Mouse (Mus musculus) olfactory bulb, adult 2 months (tissue): ENCODE measurements at regions not wholly inside any gene's neighbourhood (a gene's known extent, or its start where the extent isn't known, plus 50 kb on each side); places are given as distances from the start of the nearest gene placed in this dataset.

Source experiments
- H3K27ac ChIP-seq: fragments of 200-500 bp; 2 replicates; pipeline ENCODE4 v1.5.1; 2012; ENCODE audit warnings: low read depth, low read length; ENCODE audit not compliant: insufficient read depth
- H3K4me1 ChIP-seq: fragments of 200-500 bp; 2 replicates; pipeline ENCODE4 v1.6.1; 2012; ENCODE audit warnings: low read length; ENCODE audit not compliant: control insufficient read depth, insufficient read depth
- H3K4me3 ChIP-seq: fragments of 200-500 bp; 2 replicates; pipeline ENCODE4 v1.5.1; 2012; ENCODE audit warnings: mild to moderate bottlenecking, low read depth, low read length, moderate library complexity; ENCODE audit not compliant: insufficient read depth
- CTCF ChIP-seq: fragments of 200-500 bp; IDR thresholded peaks from 2 replicates; pipeline ENCODE4 v1.5.1; 2012; ENCODE audit warnings: low read depth, mild to moderate bottlenecking, low read length, moderate library complexity; ENCODE audit not compliant: insufficient read depth
- POLR2A ChIP-seq: fragments of 200-500 bp; IDR thresholded peaks from 2 replicates; pipeline ENCODE4 v1.6.1; 2012; ENCODE audit warnings: mild to moderate bottlenecking, low read depth, low read length, moderate library complexity; ENCODE audit not compliant: insufficient read depth
- WGBS: fragments of 180-500 bp; shearing (Covaris S2); methylation state at CpG from one replicate; pipeline ENCODE4 v1.1.7; 2018; 5-methylcytosine and 5-hydroxymethylcytosine counted together

- 92% methylated on average over 4 of the region's 4 CpGs for WGBS
- no peak overlapping the region for H3K27ac ChIP-seq
- H3K4me3 ChIP-seq = no peak overlapping the region
- no peaks in the 10 kb centered on the region for H3K4me1 ChIP-seq
- TF ChIP-seq POLR2A = no peak
- TF ChIP-seq CTCF = no peak
These were observed 283.6 kb downstream of the Prdm2 start for GRCm38 (mm10) chr4:142929245-142929644.

DNA sequence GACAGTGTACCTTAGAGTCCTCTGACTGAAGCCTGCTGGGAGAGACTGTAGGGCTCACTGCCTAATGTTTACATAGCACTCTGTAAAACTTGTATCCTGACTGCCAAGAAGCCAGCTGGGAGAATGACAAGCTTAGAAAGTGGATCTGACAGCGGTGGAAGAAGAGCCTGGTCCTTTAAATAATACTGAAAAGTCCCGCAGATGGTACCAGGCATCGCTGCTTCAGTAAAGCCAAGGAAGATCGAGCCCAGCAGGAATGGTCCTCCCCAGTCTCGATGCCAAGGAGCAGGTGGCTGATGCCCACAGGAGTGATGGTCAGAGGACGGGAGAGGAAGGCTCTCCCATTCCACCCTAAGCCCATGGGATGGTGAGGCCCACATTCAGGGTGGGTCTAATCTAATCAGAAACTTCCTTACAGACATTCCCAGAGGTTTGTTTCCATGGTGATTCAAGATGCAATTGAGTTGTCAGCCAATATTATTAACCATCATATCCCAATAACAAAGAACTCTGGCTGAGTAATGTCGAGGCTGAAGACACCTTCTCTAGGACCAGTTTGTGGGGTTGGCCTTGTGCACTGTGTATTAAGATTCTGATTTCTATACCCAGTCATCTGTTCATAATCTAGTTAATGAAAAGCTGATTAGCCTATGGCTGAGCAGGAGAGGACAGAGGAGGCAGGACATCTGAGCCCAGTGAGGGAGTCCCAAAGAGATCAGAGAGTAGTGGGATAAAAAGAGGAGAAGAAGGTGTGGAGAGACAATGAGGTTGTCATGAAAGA is 285.3 kb downstream of the Prdm2 start:
- no peak overlapping the region for H3K4me3 ChIP-seq
- TF ChIP-seq CTCF = no peak
- TF ChIP-seq POLR2A = no peak
- 67% methylated on average over 7 of the region's 7 CpGs for WGBS

DNA sequence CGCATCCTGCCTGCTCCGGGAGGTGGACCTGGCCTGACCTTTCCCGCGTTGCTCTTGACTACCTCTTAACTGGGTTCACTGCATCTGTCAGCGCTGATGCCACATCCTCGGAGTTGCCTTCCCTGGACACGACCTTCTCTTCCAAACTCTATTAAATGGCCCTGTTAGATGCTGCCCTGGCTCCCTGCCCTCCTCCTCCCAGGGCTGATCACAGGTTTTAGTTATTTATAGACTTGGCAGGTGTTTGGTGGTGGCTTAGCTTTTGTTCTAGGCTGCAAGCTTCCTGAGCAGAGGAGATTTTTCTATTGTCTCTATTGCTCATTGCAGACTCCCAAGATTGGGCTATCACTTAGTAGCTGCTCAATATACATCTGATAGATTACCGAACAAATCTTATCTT is 287.7 kb downstream of the Prdm2 start:
- H3K4me1 ChIP-seq = no peaks in the 10 kb centered on the region
- TF ChIP-seq CTCF = no peak
- WGBS = 81% methylated on average over 8 of the region's 8 CpGs
- no peak overlapping the region for H3K4me3 ChIP-seq
- no peak overlapping the region for H3K27ac ChIP-seq

More for the DNA sequence above, 285.3 kb downstream of the Prdm2 start:
- Histone ChIP-seq H3K4me1 (no peaks in the 10 kb centered on the region), H3K27ac (no peak overlapping the region)

GRCm38 (mm10) chr4:142909355-142909947 is 303.3 kb downstream of the Prdm2 start:
- H3K27ac ChIP-seq = no peak overlapping the region
- TF ChIP-seq POLR2A = no peak
- no peak for TF ChIP-seq CTCF
- peaks cover 5% of the 10 kb centered on the region; the same call in 1 of the 2 replicates for H3K4me1 ChIP-seq
- peak overlapping the region; percentile 23 for H3K4me3 ChIP-seq
- 17% methylated on average over 17 of the region's 17 CpGs for WGBS

- H3K27ac ChIP-seq = no peak overlapping the region
- H3K4me3 ChIP-seq = no peak overlapping the region
- TF ChIP-seq POLR2A (no peak), CTCF (no peak)
- H3K4me1 ChIP-seq = peaks cover 5% of the 10 kb centered on the region; the same call in 1 of the 2 replicates
- WGBS = 56% methylated on average over 6 of the region's 6 CpGs
These were observed 304.0 kb downstream of the Prdm2 start for GRCm38 (mm10) chr4:142908782-142909181.

GRCm38 (mm10) chr4:142903356-142904032 is 309.3 kb downstream of the Prdm2 start:
- Histone ChIP-seq H3K4me3 (no peak overlapping the region), H3K4me1 (peaks cover 13% of the 10 kb centered on the region; the same call in 1 of the 2 replicates), H3K27ac (no peak overlapping the region)
- no peak for TF ChIP-seq CTCF
- no peak for TF ChIP-seq POLR2A
- 85% methylated on average over 9 of the region's 9 CpGs for WGBS

DNA sequence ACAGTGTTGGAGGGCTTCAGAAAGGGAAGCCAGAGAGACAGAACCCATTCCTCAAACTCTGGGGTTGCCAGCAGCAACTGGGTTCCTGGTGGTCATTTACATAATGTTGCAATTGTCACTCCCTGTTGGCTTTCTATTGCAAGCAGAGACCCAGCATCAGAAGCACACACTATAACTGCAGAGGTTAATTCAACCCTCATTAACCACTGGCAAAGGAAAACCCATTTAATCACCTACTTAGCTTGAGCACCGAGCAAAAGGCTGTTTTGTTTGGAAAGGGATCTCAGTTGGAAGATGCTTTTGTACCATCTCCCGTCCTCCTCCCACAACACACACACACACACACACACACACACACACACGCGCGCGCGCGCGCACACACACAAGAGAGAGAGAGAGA is 312.0 kb downstream of the Prdm2 start:
- Histone ChIP-seq H3K4me3 (no peak overlapping the region), H3K4me1 (peaks cover 13% of the 10 kb centered on the region; the same call in 1 of the 2 replicates), H3K27ac (no peak overlapping the region)
- WGBS = 34% methylated on average over 9 of the region's 9 CpGs
- no peak for TF ChIP-seq CTCF
- TF ChIP-seq POLR2A = no peak

- no peak overlapping the region for H3K27ac ChIP-seq
- TF ChIP-seq CTCF (no peak), POLR2A (no peak)
- 95% methylated on average over 1 of the region's 1 CpGs for WGBS
- H3K4me1 ChIP-seq = peaks cover 13% of the 10 kb centered on the region; the same call in 1 of the 2 replicates
- no peak overlapping the region for H3K4me3 ChIP-seq
These were observed 313.8 kb downstream of the Prdm2 start for GRCm38 (mm10) chr4:142898994-142899393.

DNA sequence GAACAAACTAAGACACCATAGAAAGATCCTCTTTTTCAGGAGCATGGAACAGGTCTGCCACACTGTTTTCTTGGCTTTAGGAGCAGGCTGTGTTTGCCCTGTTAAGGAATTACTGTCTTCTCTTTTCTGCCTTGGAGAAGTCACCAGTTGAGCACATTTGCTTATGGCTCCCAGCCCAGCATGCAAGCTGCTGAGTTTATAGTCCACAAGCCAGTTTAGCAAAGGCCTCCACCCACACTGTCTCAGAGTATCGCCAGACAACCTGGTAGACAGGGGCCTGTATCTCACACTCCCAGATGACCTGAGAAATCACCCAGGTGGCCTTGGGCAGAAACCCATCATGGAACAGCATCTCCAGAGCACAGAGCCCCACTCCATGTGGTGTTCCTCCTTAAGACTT is 322.1 kb downstream of the Prdm2 start:
- no peak overlapping the region for H3K4me3 ChIP-seq
- H3K4me1 ChIP-seq = no peaks in the 10 kb centered on the region
- no peak overlapping the region for H3K27ac ChIP-seq
- TF ChIP-seq POLR2A = no peak
- no peak for TF ChIP-seq CTCF
- WGBS = 77% methylated on average over 1 of the region's 1 CpGs
